ENCODE assay signal across 8 mouse cellular contexts in the genomic region with DNA sequence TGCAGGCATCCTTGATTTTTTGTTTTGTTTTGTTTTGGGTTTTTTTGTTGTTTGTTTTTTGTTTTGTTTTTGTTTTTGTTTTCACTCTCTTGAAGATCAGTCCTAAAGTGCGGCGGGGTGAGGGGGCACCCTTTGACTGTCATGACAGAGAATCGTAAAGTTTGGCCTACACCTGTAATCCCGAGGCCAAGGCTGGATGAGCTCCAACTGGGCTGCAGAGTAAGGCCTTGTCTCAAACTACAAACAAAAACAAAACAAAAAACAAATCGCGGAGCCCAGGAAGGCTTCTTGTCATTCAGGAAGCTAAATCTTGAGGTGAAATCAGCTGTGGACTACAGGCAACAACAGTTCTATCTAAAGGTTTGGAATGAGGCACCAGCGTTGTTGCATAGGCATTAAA. TPM values are rescaled to one million over a fixed set of nuclear protein-coding genes. Genes with fewer than 3 reads are reported as not detected.
DNase-seq lines count a peak whose midpoint lies in the region; ATAC-seq lines count a peak whose summit lies in the region.

No protein-coding gene starts in this region.

- H3K27ac ChIP-seq in forebrain, embryonic 11.5 days (ENCODE audit: low read depth, low read length), result no peak overlapping the region
- H3K27ac ChIP-seq in intestine, embryonic 15.5 days, result no peak overlapping the region
- H3K27ac ChIP-seq in liver, embryonic 16.5 days (ENCODE audit: low read length), result no peak overlapping the region
- H3K27ac ChIP-seq in stomach, embryonic 14.5 days (ENCODE audit: low read length), result no peak overlapping the region

- H3K9ac ChIP-seq in forebrain, embryonic 11.5 days (ENCODE audit: low read length), result peak overlapping the region; percentile 85; the same call in 1 of the 2 replicates
- peak overlapping the region; percentile 34; the same call in 1 of the 2 replicates for H3K9ac ChIP-seq in intestine, embryonic 15.5 days
- peak overlapping the region; percentile 29; the same call in 1 of the 2 replicates for H3K9ac ChIP-seq in liver, embryonic 16.5 days (ENCODE audit: low read depth, low read length)
- H3K9ac ChIP-seq in stomach, embryonic 14.5 days (replicated peaks; ENCODE audit: low read depth, low read length), result peak overlapping the region; percentile 79; the same call in 1 of the 2 replicates

- peak; percentile 12 to 47 for DNase-seq in heart, adult 18-20 months
- no peak for DNase-seq in heart, adult 9 months (ENCODE audit: low spot score in 2 of 2)
- peak; percentile 55 for DNase-seq in adipocyte (ENCODE audit: low spot score)
- no peak for DNase-seq in forebrain, embryonic 11.5 days (ENCODE audit: low spot score)
- DNase-seq in T-cell, adult 2 months (ENCODE audit: low spot score), result no peak

- no peaks in the 10 kb centered on the region for H3K9me3 ChIP-seq in forebrain, embryonic 11.5 days (ENCODE audit: control insufficient read depth, low read length)
- no peaks in the 10 kb centered on the region for H3K9me3 ChIP-seq in intestine, embryonic 15.5 days
- H3K9me3 ChIP-seq in liver, embryonic 16.5 days (replicated peaks; ENCODE audit: control insufficient read depth, low read length), result no peaks in the 10 kb centered on the region
- H3K9me3 ChIP-seq in stomach, embryonic 14.5 days (ENCODE audit: control insufficient read depth, low read depth, low read length), result no peaks in the 10 kb centered on the region

- H3K27me3 ChIP-seq in forebrain, embryonic 11.5 days (ENCODE audit: control insufficient read depth, insufficient read depth, low read length), result no peaks in the 10 kb centered on the region
- no peaks in the 10 kb centered on the region for H3K27me3 ChIP-seq in intestine, embryonic 15.5 days (replicated peaks)
- H3K27me3 ChIP-seq in liver, embryonic 16.5 days (ENCODE audit: control insufficient read depth, insufficient read depth, low read depth, low read length), result no peaks in the 10 kb centered on the region
- H3K27me3 ChIP-seq in stomach, embryonic 14.5 days (ENCODE audit: control insufficient read depth, insufficient read depth, low read length), result no peaks in the 10 kb centered on the region

- H3K4me3 ChIP-seq in forebrain, embryonic 11.5 days (ENCODE audit: low read depth, low read length), result peak overlapping the region; percentile 73
- H3K4me3 ChIP-seq in intestine, embryonic 15.5 days (replicated peaks), result peak overlapping the region; percentile 76
- H3K4me3 ChIP-seq in liver, embryonic 16.5 days (ENCODE audit: low read depth, low read length), result peak overlapping the region; percentile 89
- peak overlapping the region; percentile 83 for H3K4me3 ChIP-seq in stomach, embryonic 14.5 days (ENCODE audit: low read depth, low read length)

- H3K4me2 ChIP-seq in forebrain, embryonic 11.5 days (ENCODE audit: low read depth, low read length, severe bottlenecking), result peak overlapping the region; percentile 47
- H3K4me2 ChIP-seq in intestine, embryonic 15.5 days (replicated peaks), result peak overlapping the region; percentile 73
- H3K4me2 ChIP-seq in liver, embryonic 16.5 days (ENCODE audit: low read depth, low read length), result peak overlapping the region; percentile 93
- peak overlapping the region; percentile 62 for H3K4me2 ChIP-seq in stomach, embryonic 14.5 days (replicated peaks; ENCODE audit: low read depth, low read length)

- 61% methylated on average over 7 of the region's 7 CpGs for WGBS in forebrain, embryonic 11.5 days
- WGBS in intestine, embryonic 15.5 days, result 41% methylated on average over 7 of the region's 7 CpGs
- WGBS in liver, embryonic 16.5 days (ENCODE audit: insufficient replicate concordance), result 52% methylated on average over 7 of the region's 7 CpGs
- WGBS in stomach, embryonic 14.5 days, result 48% methylated on average over 7 of the region's 7 CpGs

- no peak for ATAC-seq in forebrain, embryonic 11.5 days (replicated peaks; ENCODE audit: low FRiP score)
- no peak for ATAC-seq in intestine, embryonic 15.5 days
- ATAC-seq in liver, embryonic 16.5 days (ENCODE audit: low read depth), result no peak
- no peak for ATAC-seq in stomach, embryonic 14.5 days (ENCODE audit: insufficient number of reproducible peaks, insufficient read depth, low FRiP score, low read depth)

- H3K36me3 ChIP-seq in forebrain, embryonic 11.5 days (ENCODE audit: control insufficient read depth, insufficient read depth, low read length), result no peaks in the 10 kb centered on the region
- H3K36me3 ChIP-seq in intestine, embryonic 15.5 days, result no peaks in the 10 kb centered on the region
- no peaks in the 10 kb centered on the region for H3K36me3 ChIP-seq in liver, embryonic 16.5 days (ENCODE audit: control insufficient read depth, insufficient read depth)
- H3K36me3 ChIP-seq in stomach, embryonic 14.5 days (ENCODE audit: control insufficient read depth, insufficient read depth, low read length), result no peaks in the 10 kb centered on the region

- no peaks in the 10 kb centered on the region; the same call in 1 of the 2 replicates for H3K4me1 ChIP-seq in forebrain, embryonic 11.5 days (replicated peaks; ENCODE audit: control insufficient read depth, insufficient read depth, low read length)
- H3K4me1 ChIP-seq in intestine, embryonic 15.5 days (replicated peaks), result peaks cover 4% of the 10 kb centered on the region; the same call in 1 of the 2 replicates
- peaks cover 10% of the 10 kb centered on the region for H3K4me1 ChIP-seq in liver, embryonic 16.5 days (ENCODE audit: control insufficient read depth, low read depth, low read length)
- peaks cover 10% of the 10 kb centered on the region; the same call in 1 of the 2 replicates for H3K4me1 ChIP-seq in stomach, embryonic 14.5 days (ENCODE audit: control insufficient read depth, insufficient read depth, low read length)

RNA-seq across cellular contexts. Expression of a gene that starts 1.1 kb away (rescaled TPM):
- total RNA-seq in heart, adult 18-20 months (2021), result 10 to 100 TPM; 41.0 to 41.7 TPM
- polyA plus RNA-seq in forebrain, embryonic 11.5 days (2014; fragmentation: Nextera tagmentation; extraction: Ambion mirVana), result 29.0 and 29.4 TPM in 2 replicates
- polyA plus RNA-seq in intestine, embryonic 15.5 days (2015; fragmentation: Nextera tagmentation; extraction: Ambion mirVana), result 25.8 and 27.4 TPM in 2 replicates
- polyA plus RNA-seq in liver, embryonic 16.5 days (2015; fragmentation: Nextera tagmentation; extraction: Ambion mirVana), result 5.6 and 6.7 TPM in 2 replicates
- polyA plus RNA-seq in stomach, embryonic 14.5 days (2014; fragmentation: Nextera tagmentation; extraction: Ambion mirVana), result 32.5 and 32.7 TPM in 2 replicates

Comparison
In these comparisons a context has a peak if more than half of its experiments do, and no peak if none do; other contexts are left out.
1. DNase-seq: peak in heart, adult 18-20 months (2 of 2) and adipocyte (single experiment); none in heart, adult 9 months (0 of 2), forebrain, embryonic 11.5 days (single experiment) and T-cell, adult 2 months (single experiment).
2. H3K9ac ChIP-seq: peak in every context shown above with its lines; median percentile 85 in forebrain, embryonic 11.5 days; 79 in stomach, embryonic 14.5 days; 34 in intestine, embryonic 15.5 days; 29 in liver, embryonic 16.5 days.
3. Peak in every context shown above with its lines, with median percentiles within 50 percentile points of each other: H3K4me2 ChIP-seq and H3K4me3 ChIP-seq.